Mouse (Mus musculus) left cerebral cortex, postnatal 36 days (tissue): ENCODE measurements around the gene Tmco4. TPM values are rescaled to one million over a fixed set of nuclear protein-coding genes. Genes with fewer than 3 reads are reported as not detected.
A peak's percentile ranks its signal among the peaks of the same experiment; 100 is the strongest.

Experiments
- DNase-seq, 2 experiments: peaks; one replicate each; pipeline ENCODE4 v3.0.0; 2021 to 2022; ENCODE audit warnings: low spot score in 2 of 2, mixed read lengths in 1 of 2
- intact Hi-C: fragments of 180-260 bp; cut with DNase I; formaldehyde crosslinking; loops from one replicate; pipeline ENCODE4 v1.15.1; 2025
- total RNA-seq, 2 experiments: library from RNA; stranded (reverse); gene quantifications; 2 replicates each; pipeline ENCODE4 v1.2.3; 2021

Tmco4 gene
- 1 to 10 TPM; 2.6 to 2.7 TPM for total RNA-seq

- DNase-seq: peak; percentile 36 to 38
- intact Hi-C loops: no loop called here
Observed at GRCm38 (mm10) chr4:138972827-138973718, at the start of gene Tmco4. Gene Tmco4 (plus strand): TSS chr4:138972888.

GRCm38 (mm10) chr4:138925561-138925960, 47.1 kb upstream of the Tmco4 start:
- intact Hi-C loops: no loop called here
- DNase-seq: no peak

DNA sequence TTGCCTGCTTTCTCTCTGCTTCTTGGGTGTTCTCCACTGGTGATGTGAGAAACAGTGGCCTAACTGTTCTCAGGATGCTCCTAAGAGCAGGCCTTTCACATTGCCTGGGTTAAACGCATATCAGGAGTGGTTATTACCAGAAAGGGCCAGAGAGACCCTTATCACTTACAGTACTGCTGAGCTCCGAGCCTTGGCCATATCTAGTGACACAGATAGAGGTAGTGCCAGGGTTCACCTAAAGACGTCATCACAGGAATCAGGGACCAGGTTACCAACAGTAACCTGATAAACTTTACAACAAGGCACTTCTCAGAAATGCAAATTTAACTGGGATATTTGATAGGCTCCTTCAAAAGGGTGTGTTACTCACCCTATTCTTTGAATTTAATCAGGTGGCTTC, 38.8 kb upstream of the Tmco4 start:
- DNase-seq: no peak
- intact Hi-C loops: no loop called here

DNA sequence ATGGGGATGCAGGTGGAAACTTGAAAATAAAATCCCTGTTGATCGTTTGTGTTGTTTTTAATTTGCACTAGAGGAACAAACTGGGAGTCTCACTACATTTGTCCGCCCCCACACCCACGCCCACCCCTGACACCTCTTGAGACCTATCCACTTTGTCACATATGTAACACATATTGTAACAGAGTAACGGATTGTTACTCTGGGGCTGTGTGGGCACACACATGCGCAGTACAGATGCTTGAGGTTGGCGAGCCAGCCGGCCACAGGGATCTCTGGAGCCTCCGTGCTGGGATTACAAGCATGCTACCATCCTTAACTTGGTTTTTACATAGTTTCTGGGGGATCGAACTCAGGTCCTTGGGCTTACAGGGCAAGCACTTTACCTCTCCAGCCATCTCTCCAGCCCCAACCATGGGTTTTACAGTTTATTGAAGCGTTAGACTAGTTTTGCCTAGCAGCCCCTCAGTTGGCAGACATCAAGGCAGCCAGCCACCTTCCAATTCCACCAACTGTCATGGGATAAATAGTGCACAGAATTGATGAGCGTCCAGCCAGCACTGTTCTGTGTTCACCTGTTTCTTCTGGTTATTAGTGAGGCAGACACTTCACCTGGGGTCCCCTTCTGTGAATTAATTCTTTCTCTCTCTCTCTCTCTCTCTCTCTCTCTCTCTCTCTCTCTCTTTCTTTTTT, 38.1 kb upstream of the Tmco4 start:
- intact Hi-C loops: no loop called here
- DNase-seq: no peak

DNA sequence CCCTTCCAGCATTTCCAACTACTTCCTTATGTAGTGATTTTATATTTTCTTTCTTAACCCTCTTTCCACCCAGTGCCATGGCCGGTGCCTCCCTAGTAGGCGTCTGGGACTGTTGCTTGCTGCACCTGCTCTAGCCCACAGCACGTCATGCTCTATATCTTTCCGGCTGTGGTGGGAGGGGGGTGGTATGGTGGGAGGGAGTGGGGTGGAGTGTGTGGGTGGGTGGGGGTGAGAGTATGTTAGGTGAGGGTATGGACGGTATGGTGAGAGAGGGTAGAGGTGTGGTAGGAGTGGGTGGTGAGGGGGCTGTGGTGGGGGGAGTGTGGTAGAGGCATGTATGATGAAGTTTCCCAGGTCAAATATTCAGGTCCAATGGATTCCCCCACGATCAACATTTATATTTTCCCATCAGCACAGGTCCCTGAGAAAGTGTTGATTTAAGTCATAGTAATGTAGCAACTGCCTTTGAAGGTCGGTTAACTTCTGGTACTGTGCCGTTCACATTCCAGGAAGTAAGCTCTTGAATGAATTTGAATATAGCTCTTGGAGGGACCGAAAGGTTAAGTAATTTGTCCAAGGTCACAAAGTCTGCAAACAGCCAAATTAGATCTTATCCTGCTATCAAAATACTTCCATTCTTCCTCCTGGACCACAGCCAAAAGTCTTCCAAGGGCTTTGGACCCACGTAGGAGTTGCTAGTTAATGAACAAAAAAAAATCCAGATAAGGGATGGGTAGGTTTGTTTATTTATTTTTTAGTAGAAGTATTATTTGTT, 34.0 kb upstream of the Tmco4 start:
- intact Hi-C loops: no loop called here
- DNase-seq: no peak

- DNase-seq: no peak
- intact Hi-C loops: no loop called here
Observed at GRCm38 (mm10) chr4:138939481-138939880, 33.2 kb upstream of the Tmco4 start.

GRCm38 (mm10) chr4:138941401-138941800, 31.3 kb upstream of the Tmco4 start:
- intact Hi-C loops: no loop called here
- DNase-seq: no peak

DNA sequence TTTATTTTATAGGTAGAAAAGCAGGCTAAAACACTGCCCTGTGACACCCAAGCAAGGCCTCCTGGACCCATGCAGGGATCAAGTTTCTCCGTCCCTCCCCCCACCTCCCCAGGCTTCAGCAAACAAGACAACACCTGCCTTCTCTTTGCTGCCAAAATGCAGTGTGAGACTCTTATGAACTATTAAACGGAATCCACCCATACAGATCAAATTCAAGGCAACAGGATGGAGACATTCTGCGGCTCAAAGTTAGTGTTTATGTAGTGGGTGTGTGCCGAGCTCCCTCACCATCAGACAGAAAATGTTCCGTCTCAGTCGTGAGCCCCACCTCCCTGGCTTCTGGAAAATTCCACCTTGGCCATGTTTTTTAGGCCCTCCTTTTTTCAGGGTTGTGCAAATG, 30.7 kb upstream of the Tmco4 start:
- intact Hi-C loops: no loop called here
- no peak for DNase-seq

DNA sequence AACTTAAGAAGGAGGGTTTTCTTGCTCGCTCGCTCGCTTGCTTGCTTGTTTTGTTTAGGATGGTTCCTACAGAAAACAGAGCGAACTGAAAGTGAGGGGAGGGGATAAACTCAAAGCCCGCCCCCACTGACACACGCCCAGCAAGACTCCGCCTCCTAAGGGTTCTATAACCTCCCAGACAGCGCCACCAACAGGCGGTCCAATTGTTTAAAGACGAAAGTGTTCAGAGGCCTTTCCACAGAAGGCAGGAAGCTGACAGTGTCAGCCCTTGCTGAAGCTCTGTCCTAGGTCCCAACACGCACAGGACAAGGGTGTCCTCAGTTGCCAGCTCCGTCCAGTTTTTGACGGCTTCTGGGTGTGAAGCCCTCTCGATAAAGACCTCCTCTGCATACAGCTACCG, 29.0 kb upstream of the Tmco4 start:
- peak; percentile 30 to 41 for DNase-seq
- intact Hi-C loops: no loop called here

- DNase-seq: no peak
- intact Hi-C loops: no loop called here
Observed at GRCm38 (mm10) chr4:138948257-138948656, 24.4 kb upstream of the Tmco4 start.

GRCm38 (mm10) chr4:138958612-138959011, 14.1 kb upstream of the Tmco4 start:
- intact Hi-C loops: no loop called here
- DNase-seq: peak in 1 of 2 experiments; percentile 14

- intact Hi-C loops: no loop called here
- peak in 1 of 2 experiments; percentile 53 for DNase-seq
Observed at GRCm38 (mm10) chr4:138959120-138959519, 13.6 kb upstream of the Tmco4 start.

- DNase-seq: peak; percentile 43 to 72
- intact Hi-C loops: no loop called here
Observed at GRCm38 (mm10) chr4:138959926-138960325, 12.8 kb upstream of the Tmco4 start.

DNA sequence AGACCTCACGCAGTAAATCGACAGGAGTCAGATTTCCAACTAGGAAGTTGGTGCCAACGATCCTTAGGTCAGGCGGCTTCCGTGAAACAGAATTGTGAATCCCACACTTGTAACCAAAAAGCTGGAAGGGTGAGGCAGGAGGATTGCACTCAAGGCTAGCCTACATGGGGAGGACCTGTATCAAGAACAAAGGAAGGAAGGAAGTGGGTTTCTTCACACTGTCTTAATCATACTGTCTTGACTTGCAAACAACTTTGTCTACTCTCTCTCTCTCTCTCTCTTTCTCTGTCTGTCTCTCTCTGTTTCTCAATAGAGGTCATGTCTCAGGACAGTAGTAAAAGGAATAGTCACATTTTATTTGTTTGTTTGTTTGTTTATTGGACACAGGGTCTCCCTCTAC, 10.0 kb upstream of the Tmco4 start:
- DNase-seq: no peak
- intact Hi-C loops: no loop called here

GRCm38 (mm10) chr4:138965871-138966270, 6.8 kb upstream of the Tmco4 start:
- intact Hi-C loops: no loop called here
- DNase-seq: no peak

DNA sequence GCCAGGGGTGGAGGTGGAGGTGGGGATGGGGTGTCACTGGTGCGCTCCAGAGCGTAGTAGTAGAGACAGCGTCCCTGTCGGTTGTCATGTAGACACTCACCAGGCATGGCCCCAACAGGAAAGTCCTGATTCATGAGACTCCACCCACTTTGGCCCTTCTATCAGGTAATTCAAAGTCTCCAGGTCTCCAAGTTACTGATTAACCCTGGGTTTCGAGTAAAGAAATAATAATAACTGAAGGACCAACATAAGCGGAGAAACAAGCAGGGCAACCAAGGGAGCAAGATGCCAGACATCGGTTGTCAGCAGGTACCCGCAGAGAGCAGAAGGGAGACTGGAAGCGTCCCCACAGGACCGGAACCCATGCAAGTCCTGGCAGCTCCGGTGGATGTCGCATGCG, 5.8 kb upstream of the Tmco4 start, which contains the start of gene Rnf186:
Gene Rnf186 (plus strand): TSS at position 247 of the 400 bp plus-strand sequence.
- intact Hi-C loops: no loop called here
- DNase-seq: no peak

DNA sequence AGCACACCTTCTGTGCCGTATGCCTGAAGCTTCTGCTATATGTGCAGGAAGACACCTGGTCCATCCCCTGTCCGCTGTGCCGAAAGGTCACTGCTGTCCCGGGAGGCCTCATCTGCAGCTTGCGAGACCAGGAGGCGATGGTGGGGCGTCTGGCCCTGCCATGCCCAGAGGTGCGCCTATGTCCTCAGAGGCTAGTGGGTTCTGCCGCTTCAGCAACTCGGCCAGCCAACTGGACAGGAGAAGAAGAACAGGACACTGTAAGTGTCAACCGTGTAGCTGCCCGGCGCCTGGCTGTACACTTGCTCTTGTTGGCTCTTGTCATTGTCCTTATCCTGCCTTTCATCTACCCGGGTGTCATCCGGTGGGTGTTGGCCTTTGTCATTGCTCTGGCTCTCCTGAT, 5.2 kb upstream of the Tmco4 start:
- intact Hi-C loops: no loop called here

GRCm38 (mm10) chr4:138968772-138969556, 3.7 kb upstream of the Tmco4 start:
- intact Hi-C loops: no loop called here
- no peak for DNase-seq

More for the DNA sequence above, 5.2 kb upstream of the Tmco4 start:
- no peak for DNase-seq

DNA sequence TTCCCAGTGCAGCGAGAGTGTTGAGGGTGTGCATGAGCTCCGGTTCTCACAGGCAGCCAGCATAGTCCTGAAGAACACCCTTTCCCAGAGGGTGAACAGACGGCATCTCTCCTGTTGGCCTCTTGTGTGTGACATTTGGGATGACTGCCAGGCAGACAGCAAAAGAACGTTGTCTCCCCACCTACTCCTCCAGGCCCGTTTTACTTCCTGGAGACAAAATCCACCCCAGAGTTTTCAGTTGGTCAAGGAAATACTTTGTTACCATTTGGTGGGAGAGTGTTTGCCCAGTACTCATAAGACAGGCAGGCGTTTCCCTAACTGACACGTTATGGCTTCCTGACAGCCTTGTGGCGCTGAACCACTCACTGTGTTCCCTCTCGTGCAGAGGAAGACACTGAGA, 3.0 kb upstream of the Tmco4 start:
- intact Hi-C loops: no loop called here
- no peak for DNase-seq
